Mouse (Mus musculus) cerebellum, adult 11-12 months (tissue): Measurements from ENCODE around the gene Csrnp3.
"Not testable (repeated sequence)": the region's sequence is repeated elsewhere in the genome, so short reads cannot be mapped to it uniquely, and the experiment has no call there.

ENCODE experiments used
- DNase-seq: peaks from one replicate; pipeline ENCODE4 v3.0.0; 2022

Csrnp3 gene

DNA sequence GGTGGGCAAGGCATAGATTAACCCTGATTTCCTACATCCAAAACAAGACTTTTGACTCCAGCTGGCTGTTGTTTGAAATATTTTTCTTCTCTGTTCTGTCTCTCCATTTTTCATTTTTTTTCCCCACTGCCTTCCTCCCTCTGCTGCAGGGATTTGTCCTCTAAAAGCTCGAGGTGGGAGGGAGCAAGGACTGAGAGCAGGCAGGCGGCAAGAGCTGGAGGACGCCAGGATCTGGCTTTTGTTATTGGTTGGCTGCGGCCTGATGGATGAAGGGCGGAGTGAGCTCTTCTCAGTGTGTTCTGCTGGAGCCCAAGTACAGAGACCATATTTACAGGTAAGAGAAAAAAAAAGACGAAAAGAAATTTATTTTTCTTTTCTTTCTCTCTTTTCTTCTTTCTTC, at the start of gene Csrnp3:
Gene Csrnp3 (plus strand): TSS at position 217 of the 400 bp plus-strand sequence.
- DNase-seq: peak; percentile 77

DNA sequence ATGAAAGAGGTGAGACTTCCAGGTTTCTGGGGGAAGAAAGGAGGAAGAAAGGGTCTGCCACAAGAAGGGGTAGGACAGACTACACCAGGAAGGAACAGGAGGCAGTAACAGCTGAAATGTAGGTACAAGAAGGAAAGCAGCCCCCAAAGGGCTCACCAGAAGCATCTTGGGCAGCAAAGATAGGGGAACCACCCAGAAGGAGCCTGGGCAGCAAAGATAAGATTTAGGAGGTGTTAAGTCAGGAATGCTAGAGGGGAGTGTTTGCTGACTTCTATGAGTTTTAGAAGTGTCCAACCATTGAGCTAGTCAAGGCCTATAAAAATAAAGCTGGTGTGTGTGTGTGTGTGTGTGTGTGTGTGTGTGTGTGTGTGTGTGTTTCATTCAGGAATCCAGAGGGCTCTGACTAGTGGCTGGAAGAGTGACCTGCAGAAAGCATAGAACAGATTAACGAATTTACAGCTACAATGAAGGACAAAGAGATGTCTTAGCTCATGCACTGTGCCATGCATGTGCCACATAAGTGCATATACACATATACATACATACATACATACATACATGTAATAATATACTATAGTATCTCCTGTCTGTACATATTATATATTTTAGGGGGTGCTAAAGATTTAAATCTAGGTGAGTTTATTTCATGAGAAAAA, 44.4 kb upstream of the Csrnp3 start:
- no peak for DNase-seq

DNA sequence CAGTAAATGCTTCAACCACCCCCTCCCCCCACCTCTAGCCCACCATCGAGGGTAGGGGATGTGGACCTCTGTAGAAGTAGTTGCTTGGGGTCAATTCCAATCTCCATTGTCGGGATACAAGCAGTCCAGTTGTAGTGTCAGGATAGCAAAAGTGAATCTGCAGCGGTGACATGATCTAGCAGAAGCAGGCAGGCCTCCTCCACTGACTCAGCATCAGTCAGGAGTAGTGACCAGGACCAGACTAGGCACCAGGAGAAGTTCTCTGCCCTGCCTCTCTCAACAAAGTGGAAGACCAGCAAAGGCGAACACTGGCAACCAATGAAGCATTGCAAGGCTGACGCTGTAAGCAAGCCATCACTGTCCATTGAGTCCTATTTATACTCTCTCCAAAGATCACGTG, 39.0 kb upstream of the Csrnp3 start:
- DNase-seq: no peak

DNA sequence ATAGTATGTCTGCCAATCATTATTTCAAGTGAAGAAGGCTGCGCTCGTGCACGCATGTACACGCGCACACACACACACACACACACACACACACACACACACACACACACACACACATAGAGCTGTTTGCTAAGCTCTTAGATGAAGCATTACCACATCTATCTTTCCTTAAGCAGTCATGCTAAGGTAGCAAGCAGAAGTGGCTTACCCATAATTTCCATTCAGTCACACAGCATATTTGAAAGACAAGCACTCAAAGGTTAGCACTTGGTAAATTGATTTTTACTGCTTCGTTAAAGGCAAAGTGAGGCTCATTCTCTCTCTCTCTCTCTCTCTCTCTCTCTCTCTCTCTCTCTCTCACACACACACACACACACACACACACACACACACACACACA, 34.4 kb upstream of the Csrnp3 start:
- not testable (repeated sequence) for DNase-seq

DNA sequence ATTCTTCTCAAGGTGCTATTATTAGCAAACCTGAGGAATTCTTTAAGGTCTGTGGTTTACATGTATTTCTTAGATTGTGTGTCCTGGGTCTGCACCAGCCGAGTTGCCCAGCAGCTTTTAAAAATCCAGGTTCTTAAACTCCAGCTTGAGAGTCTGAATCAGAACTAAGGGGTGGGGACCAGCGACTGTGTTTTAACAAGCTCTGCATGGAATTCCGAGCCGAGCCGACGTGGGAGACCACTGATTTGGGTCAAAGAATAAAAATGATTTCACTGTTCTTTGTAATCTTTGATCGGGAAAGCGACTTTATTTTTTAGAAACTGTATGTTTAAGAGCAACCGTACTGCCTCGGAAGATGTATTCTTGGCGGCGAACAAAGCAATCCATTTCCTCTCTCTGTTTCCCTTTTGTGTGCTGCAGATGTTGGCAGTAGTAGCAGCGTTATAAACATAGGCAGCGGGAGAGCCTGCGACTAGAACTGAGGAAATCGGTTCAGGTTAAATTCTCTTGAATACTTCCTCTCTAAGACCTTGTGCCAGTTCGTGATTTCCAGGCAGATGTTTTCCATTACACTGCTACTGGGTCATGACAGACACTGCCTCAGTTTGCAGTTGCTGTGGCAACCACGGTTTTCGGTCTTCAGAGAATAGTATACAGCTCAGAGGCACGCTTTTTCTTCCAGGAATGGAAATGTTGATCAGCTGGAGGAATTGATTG, 27.3 kb upstream of the Csrnp3 start:
- no peak for DNase-seq

DNA sequence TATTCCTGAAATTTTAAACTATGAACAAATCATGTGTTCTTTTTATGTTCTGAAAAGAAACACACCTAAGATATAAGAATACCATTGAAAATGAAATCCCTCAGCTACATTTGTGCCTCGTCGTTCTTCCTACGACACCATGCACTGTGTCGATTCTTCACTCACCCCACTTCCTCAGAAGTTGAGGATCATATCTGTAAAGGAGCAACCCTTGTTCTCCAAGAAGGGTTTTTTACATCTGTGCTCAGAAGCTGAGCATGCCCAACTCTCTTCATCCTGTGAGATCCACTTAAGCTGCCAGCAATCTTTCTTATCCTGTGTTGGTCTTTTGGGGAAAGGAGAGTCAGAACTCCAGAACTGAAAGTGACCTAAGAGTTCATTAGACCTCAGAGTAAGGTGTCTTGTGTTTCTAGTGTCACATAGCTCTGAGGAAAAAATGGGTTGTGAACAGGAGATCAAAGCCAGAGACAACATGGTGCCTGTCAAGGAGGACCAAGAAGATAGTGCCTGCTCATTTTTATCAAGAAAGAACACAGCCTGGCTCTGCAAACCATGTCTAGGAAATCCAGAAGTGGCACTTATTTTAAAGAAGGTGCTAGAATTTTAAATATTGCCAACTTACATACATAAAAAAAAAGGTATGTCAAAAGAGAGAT, 25.3 kb upstream of the Csrnp3 start:
- DNase-seq: no peak

DNA sequence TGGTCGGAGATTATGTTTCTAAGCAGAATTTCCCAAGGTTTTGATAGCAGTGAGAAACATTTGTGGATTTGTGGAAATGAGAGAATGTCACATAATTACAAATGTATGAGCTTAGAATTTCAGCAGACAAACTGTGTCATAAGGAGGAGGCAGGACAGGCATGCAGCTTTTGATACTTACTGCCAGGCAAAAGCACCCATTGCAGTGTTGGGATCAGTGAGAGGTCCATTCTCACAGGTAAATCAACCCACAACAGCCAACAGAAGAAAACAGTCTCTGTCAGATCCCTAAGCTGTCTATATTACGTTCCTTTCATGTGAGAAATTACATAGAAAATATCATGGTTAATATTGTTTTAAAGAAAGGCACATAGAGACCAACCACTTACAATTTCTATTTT, 19.3 kb upstream of the Csrnp3 start:
- DNase-seq: no peak

DNA sequence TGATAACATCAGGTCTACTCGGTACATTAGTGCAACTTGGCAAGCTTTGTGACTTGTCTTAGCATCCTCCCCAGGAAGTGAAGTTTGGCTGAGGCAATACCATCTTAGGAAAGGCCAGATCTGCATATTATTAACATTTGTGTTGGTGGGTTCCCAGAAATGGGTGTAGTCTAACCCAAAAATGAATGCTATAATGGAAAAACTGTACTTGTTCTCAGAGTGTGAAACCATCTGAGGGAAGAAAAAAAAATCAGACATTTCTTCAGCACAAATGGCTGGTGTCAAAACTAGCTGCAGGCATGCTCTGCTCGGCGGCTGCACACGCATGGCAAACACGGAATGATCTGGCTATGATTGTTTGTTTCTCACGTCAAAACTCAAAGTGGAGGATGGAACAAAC, 18.8 kb upstream of the Csrnp3 start:
- DNase-seq: no peak

DNA sequence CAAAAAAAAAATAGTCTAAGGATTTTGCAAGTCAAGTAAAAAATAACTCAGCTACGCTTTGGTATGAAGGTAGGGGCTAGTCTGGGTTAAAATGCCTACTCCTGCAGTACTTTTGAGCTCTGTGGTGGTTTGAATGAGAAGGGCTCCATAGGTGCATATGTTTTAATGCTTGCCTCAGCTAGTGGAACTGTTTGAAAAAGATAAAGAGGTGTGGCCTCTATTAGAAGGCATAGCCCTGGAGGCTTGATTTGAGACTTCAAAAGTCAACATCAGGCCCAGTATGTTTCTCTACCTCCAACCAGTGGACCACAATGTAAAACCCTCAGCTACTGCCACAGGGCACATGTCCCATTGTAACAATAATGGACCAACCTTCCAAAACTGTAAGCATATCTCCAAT, 16.9 kb upstream of the Csrnp3 start:
- no peak for DNase-seq

DNA sequence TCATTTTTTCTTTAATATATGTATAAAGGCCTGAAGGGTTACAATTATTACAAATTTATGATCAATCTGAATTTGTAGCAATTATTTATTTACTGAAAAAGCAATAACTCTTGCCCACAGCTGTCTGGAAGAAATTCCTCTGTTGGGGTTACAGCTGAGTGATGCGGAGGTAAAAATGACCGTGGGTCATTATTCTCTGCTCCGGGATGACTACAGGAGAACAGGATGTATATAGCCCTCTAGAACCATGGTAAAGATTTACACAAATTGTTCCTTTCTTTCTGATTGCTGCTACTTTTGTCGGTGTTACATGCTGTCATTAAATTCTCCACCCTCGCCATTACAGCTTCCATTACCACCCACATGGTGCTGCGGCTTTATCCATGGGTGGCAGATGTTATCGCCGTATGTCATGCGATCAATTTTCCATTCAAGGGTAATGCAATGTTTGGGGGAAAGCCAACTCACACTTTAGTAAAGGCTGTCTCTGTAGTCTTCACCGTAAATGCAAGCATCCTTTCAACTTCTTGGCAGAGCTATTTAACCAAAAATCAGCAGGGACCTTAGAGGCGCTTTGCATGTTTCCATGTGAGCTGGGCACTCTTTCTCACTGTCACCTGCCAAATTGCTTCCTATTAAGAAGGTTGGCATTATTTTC, 12.7 kb upstream of the Csrnp3 start:
- DNase-seq: no peak

DNA sequence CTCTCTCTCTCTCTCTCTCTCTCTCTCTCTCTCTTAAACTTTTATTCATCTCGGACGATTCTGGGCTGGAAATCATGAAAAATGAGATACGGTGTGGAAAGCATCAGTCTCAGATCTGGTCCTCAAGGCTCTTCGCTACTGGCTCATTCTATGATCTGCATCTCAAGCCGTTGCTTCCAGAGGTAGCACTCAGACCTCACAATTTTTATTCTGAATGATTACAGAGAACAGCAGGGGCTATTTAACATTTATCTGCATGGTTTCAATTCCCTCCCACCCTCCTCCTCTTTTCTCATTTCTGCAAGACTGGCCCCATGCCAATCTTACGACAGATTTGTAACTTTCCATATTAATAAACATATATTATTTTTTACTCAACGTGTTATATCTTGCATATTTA, 12.1 kb upstream of the Csrnp3 start:
- DNase-seq: no peak

DNA sequence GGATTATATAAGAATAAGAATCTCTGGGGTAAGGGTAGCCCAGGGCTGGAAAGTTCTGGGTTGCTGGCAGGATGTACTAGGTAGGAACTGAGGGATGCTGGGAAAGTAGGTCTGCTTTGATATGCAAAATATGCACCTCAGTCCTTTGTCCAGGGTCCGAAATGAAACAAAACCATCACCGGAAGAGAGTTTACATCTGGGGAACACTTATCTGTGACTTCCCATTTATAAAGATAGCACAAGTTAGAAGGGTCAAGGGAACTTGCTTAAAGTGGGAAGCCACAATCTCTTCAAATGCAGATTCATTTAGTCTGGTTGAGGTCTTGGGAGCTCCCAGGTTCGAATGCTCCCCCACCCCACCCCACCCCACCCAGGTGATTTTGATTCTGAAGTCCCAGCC, 4.0 kb upstream of the Csrnp3 start:
- DNase-seq: no peak

DNA sequence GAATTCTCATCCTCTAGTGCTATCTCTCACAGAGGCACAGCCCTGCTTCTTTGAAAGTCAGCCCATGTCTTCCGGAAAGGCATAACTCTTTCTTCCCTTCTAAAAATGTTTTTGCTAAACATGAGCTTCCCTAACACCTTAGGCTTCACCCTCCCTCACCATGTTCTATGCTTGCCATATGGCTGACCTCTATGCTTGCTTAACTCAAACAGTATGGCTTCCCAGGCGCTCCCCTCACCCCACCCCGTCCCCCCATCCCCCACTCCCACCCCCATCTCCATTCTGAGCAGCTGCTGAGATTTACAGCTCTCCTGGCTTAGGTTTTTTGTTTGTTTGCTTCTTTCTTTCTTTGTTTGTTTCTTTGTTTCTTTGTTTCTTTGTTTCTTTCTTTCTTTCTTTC, 3.2 kb upstream of the Csrnp3 start:
- no peak for DNase-seq

DNA sequence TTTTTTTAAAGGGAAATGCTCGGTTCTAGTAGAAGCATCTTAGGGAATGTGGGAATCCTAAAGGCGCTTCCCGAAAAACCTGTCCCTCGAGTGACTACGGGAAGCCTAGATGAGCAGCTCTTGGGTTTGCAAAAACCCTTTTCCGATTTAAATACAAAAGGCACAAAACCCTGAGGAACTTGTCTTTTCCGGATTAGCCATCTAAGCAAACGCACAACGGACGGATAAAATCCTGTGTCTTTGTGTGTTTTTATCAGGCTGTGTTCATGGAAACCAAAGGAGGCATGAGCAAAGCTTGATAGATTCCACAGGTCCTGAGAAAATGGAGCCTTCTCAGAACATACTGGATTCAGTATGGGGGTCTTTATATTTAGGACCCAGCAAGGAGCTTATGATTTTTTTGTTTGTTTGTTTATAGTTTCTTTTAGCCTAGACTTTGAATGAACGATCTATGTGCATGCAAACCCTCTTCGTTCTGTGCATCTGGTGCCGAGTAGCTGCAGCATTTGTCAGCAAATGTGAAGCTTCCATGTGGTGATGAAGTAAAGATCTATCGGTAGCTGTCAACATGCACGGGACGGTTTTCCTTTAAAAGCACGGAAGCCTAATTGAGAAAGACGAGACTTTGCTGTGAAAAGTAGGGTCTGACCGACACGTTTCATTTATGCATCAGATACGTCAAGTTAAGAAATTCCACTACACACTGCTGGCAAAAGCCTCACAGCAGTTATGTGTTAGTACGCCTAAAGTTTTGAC, 611 bp downstream of the Csrnp3 start:
- DNase-seq: no peak

DNA sequence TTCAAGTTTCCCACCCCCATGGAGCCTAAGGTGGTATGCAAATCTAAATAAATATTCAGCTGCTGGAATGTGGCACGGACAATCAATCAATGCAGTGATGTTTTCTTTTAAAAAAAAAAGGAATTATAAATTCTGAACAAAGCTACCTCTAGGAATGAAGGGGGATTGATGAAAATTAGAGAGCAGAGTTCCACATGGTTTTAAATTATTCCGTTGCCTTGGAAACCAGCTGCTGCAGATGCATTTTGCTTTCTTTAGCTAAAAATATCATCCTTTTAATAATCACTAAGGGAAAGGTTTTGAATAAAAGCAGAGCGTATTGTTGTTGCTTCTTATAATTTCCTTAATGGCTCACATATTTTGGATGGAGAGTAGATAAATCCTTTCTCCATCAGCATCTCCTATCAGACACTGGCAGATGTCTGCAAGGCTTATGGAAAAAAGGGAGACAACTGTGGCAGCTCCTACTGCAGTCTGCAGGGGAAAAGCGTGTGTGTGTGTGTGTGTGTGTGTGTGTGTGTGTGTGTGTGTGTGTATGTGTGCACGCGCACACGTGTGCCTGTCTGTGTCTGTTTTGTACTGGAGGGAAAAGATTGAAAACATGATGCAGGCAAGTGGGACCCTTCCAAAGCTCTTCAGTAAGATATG, 2.0 kb downstream of the Csrnp3 start:
- no peak for DNase-seq

DNA sequence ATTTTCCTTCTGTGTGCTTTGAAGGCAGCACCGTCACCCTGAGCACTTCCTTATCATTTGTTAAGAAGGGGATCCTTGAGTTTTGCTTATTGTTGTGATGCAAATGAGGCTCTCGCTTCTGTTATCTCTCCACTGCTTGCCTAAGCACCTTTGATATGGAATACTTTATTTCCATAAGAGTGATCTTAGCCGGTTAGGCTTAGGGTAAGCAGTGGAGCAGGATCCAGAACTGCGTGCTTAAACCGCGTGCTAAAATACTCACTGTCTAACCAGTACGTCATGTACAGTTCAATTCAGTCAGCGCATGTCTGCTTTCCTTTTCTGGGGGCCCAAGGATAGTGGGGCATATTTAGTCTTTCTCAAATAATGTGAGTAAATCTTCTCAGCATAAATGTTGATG, 3.1 kb downstream of the Csrnp3 start:
- DNase-seq: no peak

DNA sequence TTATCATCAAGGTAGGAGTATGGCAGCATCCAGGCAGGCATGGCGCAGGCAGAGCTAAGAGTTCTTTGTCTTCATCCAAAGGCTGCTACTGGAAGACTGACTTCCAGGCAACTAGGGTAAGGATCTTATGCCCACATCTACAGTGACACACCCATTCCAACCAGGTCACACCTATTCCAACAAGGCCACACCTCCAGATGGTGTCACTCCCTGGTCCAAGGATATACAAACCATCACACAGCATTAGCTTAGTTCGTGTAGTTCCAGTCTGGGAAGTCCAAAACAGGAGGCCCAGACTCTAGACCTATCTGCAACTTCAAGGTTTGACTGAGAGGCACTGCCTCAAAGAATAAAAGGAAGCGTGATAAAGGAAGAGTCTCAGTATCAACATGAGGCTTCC, 4.7 kb downstream of the Csrnp3 start:
- not testable (repeated sequence) for DNase-seq

DNA sequence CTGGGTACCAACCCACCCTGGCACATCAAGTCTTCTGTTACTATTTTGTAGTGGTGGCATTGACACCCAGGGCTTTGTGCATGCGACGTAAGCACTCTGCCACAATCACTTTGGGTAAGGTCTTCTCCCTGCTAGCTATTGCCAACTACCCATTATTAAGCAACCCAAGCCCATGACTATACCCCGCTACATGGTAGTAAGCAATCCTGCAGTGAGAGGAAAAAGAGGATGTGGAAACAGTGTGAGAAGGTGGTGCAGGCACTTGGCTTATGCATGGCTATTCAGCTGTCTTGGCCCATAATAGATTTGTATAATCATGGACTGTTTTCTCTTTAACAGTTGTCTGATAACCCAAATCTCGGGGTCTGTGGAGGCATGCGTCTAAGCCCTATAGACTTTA, 11.2 kb downstream of the Csrnp3 start:
- no peak for DNase-seq

DNA sequence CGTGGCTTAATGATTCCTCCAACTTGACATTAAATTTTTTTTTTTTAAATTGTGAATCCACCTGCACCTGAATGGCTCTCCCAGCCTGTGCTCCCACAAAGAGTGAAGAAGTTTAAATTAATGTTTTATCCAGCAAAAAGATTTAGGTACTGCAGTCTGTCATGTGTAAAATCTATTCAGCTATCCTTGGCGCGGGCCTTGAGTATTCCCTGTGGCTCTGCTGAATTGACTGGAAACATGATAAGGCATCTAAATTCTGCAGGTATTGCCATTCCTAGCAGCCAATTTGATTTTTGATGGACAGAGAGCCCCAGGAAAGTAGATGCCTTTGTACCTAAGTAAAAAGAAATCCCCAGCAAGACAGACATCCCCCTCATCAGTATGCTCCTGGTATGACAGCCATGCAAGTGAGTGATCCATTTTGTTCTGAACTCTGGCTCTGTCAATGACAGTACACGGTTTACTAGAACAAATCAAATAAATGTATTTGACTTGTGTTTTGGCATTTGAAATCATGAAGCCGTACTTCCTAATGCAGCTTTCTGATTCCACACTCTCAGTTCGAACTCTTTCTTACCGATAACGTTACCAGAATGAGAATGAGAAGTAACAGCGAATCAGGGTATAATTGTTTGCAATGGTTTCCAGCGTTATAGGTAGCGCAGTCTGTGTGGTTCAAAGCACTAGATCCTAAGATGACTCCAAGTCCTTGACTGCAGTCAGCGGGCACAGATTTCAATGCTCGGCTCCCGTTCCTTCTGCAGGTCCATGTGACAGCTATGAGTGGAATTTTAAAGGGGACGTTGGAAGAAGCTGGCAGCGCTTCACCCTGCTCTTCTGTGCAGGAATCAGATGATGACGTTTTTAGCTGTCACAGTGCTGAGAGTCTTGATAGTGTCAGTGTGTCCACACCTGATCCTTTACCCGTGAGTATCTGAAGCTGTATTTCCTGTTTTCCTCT, 14.5 kb downstream of the Csrnp3 start:
- no peak for DNase-seq

DNA sequence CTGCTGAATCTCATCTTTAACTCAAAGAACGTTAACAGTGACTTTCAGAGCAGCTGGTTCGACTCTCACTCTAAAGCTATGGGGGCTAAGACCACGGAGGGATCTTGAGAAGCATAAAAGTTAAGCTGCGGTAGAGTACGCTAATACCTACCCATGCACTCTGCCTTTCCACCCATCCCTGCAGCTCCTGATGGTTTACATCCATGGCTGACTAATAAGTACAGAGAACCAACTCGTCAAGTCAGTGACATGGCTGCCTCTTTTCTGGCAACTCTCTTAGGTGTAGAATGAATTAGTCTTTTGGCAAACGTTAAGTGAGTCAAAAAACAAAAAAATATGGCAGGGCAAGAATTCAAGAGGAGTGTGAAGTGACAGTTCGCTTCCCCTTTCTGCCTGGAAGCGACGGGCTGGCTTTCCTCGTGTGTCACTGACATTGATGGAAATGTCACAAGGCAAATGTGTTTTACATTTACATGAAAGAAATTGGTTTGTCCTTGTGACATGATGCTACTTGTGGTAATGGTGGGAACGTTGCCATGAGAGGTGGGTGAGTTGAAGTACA, 19.3 kb downstream of the Csrnp3 start:
- DNase-seq: no peak
